Mouse (Mus musculus) right cerebral cortex, postnatal 36 days (tissue): ENCODE data around the gene Ctnnb1.

Experiments
- DNase-seq, 2 experiments: peaks; one replicate each; pipeline ENCODE4 v3.0.0; 2022; ENCODE audit warnings: low spot score in 2 of 2, mixed read lengths in 1 of 2

The Ctnnb1 gene

GRCm38 (mm10) chr9:121000641-121001320, 71.8 kb downstream of the Ctnnb1 start:
- peak; percentile 22 to 60 for DNase-seq

- DNase-seq: no peak
Observed at GRCm38 (mm10) chr9:121001681-121002540, 72.9 kb downstream of the Ctnnb1 start.

DNA sequence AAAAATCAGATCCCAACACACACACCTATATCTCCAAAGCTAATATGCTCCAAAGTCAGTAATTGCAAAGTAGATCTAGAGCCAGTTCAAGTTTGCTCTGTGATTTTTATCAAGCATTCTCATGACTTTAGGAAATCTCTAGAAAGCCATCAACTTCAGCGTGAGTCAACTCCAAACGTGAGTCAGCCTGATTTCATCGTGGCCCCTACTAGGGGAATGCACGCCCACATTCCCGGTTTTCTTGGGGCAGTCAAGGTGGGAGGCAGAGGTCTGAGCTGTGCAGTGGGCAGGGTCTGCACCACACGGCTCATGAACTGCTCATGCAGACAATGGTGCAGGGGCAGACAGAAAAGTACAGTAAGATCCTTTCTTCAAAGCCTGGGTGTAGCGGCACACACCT, 76.9 kb downstream of the Ctnnb1 start:
- no peak for DNase-seq
